Mouse (Mus musculus): ENCODE data around the gene Dusp16. TPM values are rescaled to one million over a fixed set of nuclear protein-coding genes. Genes with fewer than 3 reads are reported as not detected.

Dusp16 gene
- polyA plus RNA-seq, 1 experiment: 8.4 TPM

GRCm38 (mm10) chr6:134793046-134793806, 801 bp upstream of the Dusp16 start:
- DNase-seq (ENCODE audit: extremely low spot score in 1 of 2, low spot score in 1 of 2): no peak

DNA sequence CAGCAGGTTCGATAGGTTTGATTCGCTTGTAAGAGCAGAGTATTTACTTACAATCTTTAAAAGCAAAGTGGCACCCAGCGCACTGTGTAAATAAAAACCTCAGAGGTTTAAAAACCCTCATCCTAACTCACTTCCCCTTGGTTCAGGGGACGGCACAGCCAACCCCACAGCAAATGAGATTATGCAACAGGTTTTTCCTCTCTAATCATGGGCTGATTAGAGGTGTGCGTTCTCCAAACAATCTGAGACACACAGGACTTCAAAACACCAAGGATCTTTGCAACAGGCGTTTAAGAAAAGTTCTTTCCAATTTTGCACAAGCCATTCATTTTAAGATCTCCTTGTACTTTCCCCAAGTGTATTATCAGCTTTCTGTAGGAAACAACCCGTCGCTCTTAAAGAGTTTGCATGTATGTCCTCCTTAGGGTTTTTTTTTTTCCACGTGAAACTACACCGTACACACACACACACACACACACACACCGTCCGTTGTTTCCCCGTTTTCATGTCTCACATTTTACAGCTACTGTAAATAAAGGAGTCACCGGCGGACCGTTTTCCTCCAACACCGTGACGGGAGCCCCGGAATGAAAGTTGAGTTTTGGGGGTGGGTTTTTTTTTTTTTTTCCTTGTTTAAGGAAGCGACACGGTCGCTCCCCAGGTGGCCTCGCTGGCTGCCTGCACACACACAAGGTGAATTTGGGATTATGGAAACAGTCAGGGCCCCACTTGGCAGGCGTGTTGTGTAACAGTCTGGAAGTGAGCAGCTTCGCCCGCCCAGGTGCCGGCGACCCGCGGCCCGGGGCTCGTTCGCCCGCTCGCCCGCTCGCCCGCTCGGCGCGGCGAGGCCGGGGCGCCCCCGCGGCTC, 940 bp downstream of the Dusp16 start:
- DNase-seq (ENCODE audit: extremely low spot score in 1 of 2, low spot score in 1 of 2): no peak

DNA sequence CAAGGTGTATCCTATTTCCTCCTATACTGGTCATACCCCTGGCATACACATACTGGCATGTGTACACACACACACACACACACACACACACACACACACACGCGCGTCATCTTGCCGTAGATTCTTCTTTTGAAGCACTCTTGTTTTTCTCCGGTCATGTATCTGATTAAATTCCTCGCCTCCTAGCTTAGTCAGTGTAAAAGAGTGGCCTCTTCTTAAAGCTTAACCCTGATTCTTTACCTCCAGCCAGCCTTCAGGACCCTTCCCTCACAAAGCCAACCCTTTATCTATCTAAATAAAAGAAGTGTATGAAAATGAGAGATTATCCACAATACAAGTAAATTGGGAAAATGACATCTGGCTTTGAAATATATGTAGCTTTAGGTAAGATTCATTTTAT, 3.3 kb downstream of the Dusp16 start:
- DNase-seq (ENCODE audit: extremely low spot score in 1 of 2, low spot score in 1 of 2): no peak

GRCm38 (mm10) chr6:134786426-134786825, 6.0 kb downstream of the Dusp16 start:
- DNase-seq (ENCODE audit: extremely low spot score in 1 of 2, low spot score in 1 of 2): no peak

DNA sequence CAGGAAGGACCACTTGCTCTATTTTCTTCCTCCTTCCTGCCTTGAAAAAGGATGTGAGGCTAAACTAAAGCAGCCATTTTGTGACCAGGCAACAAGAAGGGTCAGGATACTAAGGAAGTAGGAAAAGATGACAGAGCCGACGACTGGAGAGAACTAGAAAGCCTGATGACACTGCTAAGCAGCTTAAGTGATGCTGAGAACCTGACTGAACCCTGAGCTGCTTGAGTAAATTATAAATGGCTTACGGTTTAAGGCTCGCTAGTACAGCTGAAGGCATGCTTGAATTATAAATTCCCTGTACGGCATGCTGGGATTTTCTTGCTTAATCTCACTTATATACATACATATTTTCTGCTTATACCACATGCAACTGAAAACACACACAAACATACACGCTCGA, 9.5 kb downstream of the Dusp16 start:
- no peak for DNase-seq (ENCODE audit: extremely low spot score in 1 of 2, low spot score in 1 of 2)

DNA sequence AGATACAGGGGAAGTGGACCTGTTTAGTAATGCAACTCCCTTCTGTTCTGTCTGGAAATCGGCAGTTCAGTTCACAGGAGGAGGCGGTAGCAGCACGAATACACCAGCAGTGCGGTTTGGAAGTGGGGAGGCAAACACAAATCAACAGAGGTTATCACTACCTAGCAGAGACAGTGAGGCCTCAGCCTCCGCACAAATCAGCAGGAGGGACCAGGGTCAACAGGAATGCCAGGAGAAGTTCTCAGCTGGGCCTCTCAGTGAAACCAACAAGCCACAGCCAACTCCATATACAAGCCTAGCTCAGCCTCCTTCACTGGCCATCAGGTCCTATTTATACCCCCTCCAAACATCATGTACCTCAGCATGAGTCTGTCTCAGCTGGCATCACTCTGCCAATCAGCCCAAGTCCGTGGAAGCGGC, 10.9 kb downstream of the Dusp16 start:
- DNase-seq (ENCODE audit: extremely low spot score in 1 of 2, low spot score in 1 of 2): no peak

DNA sequence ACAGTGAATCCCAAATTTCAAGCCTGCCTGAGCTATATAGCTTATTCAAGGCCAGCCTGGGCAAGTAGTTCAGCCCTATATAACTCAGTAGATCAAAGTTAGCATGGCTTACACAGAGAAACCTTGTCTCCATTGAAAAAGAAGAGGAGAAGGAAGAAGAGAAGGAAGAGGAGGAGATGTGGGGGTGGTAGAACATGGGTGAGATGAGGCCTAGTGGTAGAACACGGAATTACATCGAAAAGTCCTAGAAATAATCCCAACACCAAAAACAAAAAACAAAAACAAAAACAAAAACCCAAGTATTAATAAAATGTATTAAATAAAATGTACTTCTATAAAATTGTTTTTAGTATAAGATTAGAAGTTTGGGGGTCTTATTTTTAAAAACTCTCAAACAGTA, 12.4 kb downstream of the Dusp16 start:
- DNase-seq (ENCODE audit: extremely low spot score in 1 of 2, low spot score in 1 of 2): no peak

- no peak for DNase-seq (ENCODE audit: extremely low spot score in 1 of 2, low spot score in 1 of 2)
Measured at GRCm38 (mm10) chr6:134773961-134774360, 18.5 kb downstream of the Dusp16 start.

- no peak for DNase-seq (ENCODE audit: extremely low spot score in 1 of 2, low spot score in 1 of 2)
Measured at GRCm38 (mm10) chr6:134773292-134773893, 19.0 kb downstream of the Dusp16 start.

- no peak for DNase-seq (ENCODE audit: extremely low spot score in 1 of 2, low spot score in 1 of 2)
Measured at GRCm38 (mm10) chr6:134770339-134770738, 22.1 kb downstream of the Dusp16 start.

DNA sequence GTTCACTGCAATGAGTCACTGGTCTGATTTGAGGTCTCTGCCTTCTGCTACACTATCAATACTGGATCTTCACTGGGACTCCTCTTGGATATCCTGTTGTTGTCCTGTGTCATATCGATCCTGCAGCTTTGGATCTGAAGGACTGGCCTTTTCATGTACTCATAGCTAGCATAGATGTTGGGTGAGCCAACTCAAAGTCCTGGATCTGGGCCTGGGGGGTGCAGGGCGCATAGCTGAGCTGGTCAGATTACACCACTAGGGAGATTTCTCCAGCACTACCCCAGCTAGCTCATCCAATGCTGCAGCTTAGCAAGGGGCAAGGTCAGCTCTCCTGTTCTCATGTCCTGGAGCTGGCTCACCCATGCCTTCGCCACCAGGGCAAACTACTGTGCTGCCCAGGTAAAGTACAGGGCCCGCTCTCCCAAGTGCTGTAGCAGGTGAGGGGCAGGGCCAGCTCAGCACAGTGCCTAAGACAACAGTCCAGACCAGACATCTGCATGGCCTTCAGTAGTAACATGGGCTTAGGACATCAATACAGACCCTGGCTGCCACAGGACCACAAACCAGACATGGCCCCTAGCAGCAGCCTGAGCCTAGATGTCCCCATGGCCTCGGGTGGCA, 27.9 kb downstream of the Dusp16 start:
- DNase-seq (ENCODE audit: extremely low spot score in 1 of 2, low spot score in 1 of 2): no peak

- no peak for DNase-seq (ENCODE audit: extremely low spot score in 1 of 2, low spot score in 1 of 2)
Measured at GRCm38 (mm10) chr6:134763436-134763835, 29.0 kb downstream of the Dusp16 start.

DNA sequence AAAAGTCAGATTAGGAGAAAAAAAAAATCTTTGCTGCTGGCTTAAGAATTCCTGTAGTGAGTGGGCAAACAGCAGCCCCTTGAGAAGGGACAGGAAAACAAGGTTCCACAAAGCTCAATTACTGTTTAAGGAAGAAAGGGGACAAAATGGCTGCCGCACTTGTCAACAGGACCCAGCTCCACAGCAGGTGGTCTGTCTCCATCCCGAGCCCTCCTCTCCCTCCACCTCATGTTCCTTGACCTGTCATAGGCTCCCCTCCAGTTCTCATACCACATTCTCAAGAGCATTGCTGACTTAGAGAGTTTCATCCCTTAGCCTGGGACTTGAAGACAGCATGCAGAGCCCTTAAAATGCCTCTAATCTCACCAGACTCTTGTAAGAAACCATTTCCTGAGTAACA, 30.6 kb downstream of the Dusp16 start:
- DNase-seq (ENCODE audit: extremely low spot score in 1 of 2, low spot score in 1 of 2): no peak

- no peak for DNase-seq (ENCODE audit: extremely low spot score in 1 of 2, low spot score in 1 of 2)
Measured at GRCm38 (mm10) chr6:134760926-134761544, 31.4 kb downstream of the Dusp16 start.

DNA sequence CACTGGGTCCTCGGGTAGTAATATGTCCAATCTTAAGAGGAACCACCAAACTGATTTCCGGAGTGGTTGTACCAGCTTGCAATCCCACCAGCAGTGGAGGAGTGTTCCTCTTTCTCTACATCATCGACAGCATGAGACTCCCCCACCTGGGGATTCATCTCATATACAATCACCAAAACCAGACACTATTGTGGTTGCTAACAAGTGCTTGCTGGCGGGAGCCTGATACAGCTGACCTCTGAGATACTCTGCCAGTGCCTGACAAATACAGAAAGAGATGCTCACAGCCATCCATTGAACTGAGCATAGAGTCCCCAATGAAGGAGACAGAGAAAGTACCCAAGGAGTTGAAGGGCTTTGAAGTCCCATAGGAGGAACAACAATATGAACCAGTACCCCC, 36.4 kb downstream of the Dusp16 start:
- DNase-seq (ENCODE audit: extremely low spot score in 1 of 2, low spot score in 1 of 2): no peak

DNA sequence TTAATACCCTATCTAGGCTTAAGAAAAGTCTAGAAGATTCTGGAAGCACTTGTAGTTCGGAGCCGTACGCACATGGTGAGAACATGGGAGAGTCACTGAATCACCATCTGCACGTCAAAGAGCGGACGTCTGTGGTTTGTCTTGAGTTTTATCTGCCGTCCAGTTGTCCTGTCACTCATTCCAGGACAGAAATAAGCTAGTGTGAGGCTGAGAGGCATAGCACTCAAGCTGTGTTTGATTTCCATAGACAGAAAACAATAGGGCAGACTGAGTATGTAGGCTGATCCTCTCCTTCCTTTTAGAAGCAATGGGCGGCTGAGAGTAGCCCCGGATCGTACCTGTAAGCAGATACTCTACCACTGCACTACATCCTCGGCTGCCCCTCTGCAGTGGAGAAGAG, 38.6 kb downstream of the Dusp16 start:
- DNase-seq (ENCODE audit: extremely low spot score in 1 of 2, low spot score in 1 of 2): no peak

GRCm38 (mm10) chr6:134753412-134753811, 39.0 kb downstream of the Dusp16 start:
- DNase-seq (ENCODE audit: extremely low spot score in 1 of 2, low spot score in 1 of 2): no peak

GRCm38 (mm10) chr6:134751883-134752647, 40.4 kb downstream of the Dusp16 start:
- no peak for DNase-seq (ENCODE audit: extremely low spot score in 1 of 2, low spot score in 1 of 2)

GRCm38 (mm10) chr6:134751087-134751486, 41.3 kb downstream of the Dusp16 start:
- no peak for DNase-seq (ENCODE audit: extremely low spot score in 1 of 2, low spot score in 1 of 2)

GRCm38 (mm10) chr6:134748126-134748525, 44.3 kb downstream of the Dusp16 start:
- no peak for DNase-seq (ENCODE audit: extremely low spot score in 1 of 2, low spot score in 1 of 2)

Data from frontal cortex, adult 2 months (tissue).